Mouse (Mus musculus) urinary bladder, postnatal 14 days (tissue): ENCODE results near the gene Snx3.

Experiments
- DNase-seq: peaks from one replicate; pipeline ENCODE4 v3.0.0; 2021; ENCODE audit warnings: low spot score

The Snx3 gene

GRCm38 (mm10) chr10:42578698-42579474 lies 77.1 kb downstream of the Snx3 start:
- DNase-seq: no peak

DNA sequence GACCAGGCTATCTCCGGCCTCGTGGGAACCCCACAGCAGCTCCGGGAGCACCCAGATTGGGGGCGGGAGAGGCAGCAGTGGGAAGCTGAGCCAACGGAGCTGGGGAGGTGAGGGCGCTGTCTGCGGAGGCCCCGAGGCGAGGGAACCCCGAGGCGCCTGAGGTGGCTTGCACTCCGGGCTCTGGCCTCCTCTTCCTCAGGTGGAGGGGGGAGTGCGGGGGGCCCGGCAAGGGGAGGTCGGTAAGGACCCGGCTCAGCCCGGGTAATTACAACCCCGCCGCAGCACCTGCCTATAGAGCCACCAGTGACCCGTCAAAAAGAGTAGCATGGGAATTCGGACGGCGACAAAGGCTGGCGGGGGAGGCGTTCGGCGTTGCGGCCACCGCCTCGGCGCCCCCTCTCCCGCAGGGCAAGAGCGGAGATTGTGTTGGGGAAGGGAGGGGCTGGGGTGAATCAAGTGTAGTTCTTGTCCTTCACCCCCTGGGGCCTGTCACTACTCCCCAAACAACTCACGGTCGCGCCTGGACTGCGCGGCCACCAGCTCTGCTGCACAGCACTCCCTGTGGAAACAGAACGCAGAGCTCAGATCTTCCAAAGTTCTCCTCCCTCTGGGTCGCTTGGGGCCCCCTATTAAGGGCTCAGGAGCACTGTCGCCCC lies 77.8 kb downstream of the Snx3 start:
- DNase-seq: no peak

DNA sequence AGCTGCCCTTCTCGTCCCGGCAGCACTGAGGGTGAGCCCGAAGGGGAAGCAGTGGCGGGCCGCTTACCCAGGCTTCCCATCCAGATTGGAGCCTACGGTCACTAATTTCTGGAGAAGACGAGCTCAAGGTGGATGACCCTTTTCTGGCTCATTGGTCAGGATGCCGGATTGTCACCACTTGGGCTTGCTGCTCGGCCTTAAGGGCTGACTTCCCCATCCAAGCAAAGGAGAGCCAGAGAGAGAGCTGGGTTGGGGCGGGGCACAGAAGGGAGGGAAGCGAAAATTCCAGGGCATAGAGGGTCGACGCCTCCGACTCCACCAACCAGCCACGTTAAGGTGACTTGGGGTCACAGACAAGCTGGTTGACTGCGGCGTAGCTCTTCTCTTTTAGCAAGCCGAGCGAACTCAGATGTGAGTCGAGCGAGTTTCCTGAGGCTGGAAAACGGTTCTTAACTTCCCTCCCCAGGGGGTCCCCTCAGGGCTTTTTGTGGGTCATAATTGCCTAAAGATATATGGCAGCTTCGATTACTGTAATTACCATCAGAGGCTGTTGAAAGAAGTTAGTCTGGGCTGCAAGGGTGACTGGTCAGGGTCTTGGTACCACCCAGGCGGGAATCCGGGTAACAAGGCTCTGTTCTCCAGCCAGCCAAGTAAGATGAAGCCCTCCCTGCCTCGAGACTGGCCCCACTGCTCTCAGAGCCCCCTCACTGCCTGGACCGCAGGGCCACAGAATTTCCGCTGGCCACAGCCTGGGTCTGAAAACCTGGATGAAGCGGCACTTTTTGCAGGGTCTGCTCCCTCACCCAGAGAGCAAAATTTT lies 78.5 kb downstream of the Snx3 start:
- no peak for DNase-seq

DNA sequence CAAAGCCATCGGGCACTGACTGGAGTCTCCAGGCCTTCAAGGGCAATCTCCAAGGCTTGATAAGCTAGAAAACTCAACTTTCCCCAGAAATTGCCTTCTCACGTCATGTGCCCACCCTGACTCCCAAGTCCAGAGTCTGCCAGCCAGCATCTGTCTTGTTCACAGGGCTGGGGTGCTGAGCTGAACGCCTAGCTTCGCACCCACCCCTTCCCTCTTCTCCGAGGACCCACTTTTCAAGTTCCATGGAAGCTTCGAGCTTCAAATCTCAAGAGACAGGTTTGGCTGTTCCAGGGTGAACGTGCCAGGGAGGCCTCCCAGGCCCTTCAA lies 79.1 kb downstream of the Snx3 start:
- DNase-seq: no peak

- no peak for DNase-seq
These were observed 80.1 kb downstream of the Snx3 start for GRCm38 (mm10) chr10:42581694-42582565.

GRCm38 (mm10) chr10:42582566-42583110 lies 80.8 kb downstream of the Snx3 start:
- no peak for DNase-seq

DNA sequence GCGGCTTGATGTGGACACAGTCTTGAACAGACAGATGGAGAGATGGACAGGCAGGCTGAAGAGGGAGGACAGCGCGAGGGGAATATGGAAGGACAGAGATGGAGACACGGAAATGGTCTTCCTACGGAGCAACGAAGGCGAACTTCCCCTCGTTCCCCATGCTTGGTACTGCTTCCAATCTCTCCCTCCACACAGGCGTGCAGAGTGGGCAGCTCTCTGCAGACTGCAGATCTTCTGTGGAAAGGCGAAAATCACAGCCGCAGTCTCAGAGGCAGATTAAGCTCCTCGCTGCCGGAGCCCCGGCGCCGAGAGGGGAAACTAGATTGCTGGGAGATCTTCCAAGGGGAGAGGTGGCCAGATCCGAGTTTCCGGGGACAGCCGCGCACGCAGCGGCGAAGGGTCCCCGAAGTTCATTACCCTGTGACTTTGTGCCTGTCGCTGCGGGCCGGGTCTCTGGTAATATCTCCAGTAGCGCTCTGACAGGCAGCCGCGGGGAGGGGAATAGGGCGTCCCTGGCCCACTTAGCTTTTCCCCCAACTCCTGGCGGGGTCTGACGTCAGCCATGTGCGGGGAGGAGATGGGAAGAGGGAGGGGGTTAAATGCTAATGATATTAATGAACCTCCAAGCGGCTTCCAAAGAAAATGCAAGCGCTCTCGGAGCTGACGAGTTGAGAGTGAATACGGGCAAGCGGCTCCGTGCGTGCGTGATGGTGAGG lies 81.5 kb downstream of the Snx3 start, which contains the start of the genes Nr2e1 and Ostm1:
Gene Nr2e1 (minus strand): TSS at position 476 of the 716 bp plus-strand sequence.
Gene Ostm1 (plus strand): TSS at position 666 of the 716 bp plus-strand sequence.
- DNase-seq: no peak

DNA sequence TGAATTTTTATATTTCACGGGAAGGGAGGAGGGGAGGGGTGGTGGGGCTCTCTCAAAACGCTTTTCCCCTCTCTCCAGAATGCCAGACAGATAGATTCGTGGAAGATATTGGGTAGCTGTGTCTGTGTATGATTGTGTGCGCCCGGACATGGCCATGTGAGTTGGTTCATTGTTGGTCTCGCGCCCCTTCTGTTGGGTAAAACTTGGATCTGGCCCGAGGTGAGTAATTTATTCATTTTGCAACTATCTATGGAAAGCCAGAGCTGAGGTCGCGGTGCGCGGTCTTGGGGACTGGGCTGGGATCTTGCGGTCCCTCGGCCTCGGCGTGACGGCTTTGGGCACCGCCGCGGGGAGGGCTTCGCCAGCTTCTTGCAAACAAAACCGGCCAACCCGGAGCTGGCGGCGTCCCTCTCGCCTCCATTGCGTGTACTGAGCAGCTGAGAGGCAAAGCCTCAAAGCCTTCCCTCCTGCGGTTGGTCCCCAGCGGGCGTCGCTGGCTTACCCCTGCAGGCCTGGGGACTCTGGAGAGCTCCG lies 82.1 kb downstream of the Snx3 start:
- DNase-seq: no peak

- no peak for DNase-seq
These were observed 82.7 kb downstream of the Snx3 start for GRCm38 (mm10) chr10:42584436-42584983.
